Mouse (Mus musculus): ENCODE results near the gene Rad51ap1. TPM values are rescaled to one million over a fixed set of nuclear protein-coding genes. Genes with fewer than 3 reads are reported as not detected.

The Rad51ap1 gene
- polyA plus RNA-seq, 1 experiment: 10.5 TPM

DNA sequence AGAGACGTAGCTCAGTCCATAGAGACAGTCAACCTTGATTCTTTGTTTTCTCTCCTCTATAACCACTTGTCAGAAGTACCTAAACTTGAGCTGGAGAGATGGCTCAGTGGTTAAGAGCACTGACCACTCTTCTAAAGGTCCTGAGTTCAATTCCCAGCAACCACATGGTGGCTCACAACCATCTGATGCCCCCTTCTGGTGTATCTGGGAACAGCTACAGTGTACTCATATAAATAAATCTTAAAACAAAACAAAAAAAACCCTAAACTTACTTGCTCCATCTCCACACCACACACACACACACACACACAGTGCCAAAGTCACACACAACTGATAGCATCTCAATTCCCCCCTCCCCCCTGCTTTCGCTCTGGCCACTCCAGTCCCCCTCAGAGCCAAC, 1.3 kb downstream of the Rad51ap1 start:
- Histone ChIP-seq H3ac (ENCODE audit: control insufficient read depth, insufficient read length, low read depth) (no peak overlapping the region), H3K27me3 (ENCODE audit: control insufficient read depth, insufficient read depth, insufficient read length) (no peaks in the 10 kb centered on the region), H3K79me2 (ENCODE audit: control insufficient read depth, insufficient read depth) (peaks cover 33% of the 10 kb centered on the region), H3K79me3 (ENCODE audit: low read depth) (peaks cover 15% of the 10 kb centered on the region), H3K4me3 (ENCODE audit: insufficient read depth, poor library complexity, severe bottlenecking) (no peak overlapping the region), H3K36me3 (ENCODE audit: control insufficient read depth, insufficient read depth) (peaks cover 4% of the 10 kb centered on the region)
- TF ChIP-seq USF1 (IDR thresholded peaks at IDR 0.05; ENCODE audit: low read depth) (no peak), MYOD1 (IDR thresholded peaks at IDR 0.05; ENCODE audit: control insufficient read depth, insufficient read length, low read depth) (no peak), MYOG (IDR thresholded peaks at IDR 0.05; ENCODE audit: control insufficient read depth, extremely low read depth, insufficient read length) (no peak), CEBPB (IDR thresholded peaks at IDR 0.05; ENCODE audit: low read depth) (no peak), FOSL1 (IDR thresholded peaks at IDR 0.05; ENCODE audit: insufficient read depth, low read length, poor library complexity, severe bottlenecking) (no peak), CTCF (IDR thresholded peaks at IDR 0.05; ENCODE audit: control insufficient read depth, insufficient read depth, insufficient read length) (no peak)

DNA sequence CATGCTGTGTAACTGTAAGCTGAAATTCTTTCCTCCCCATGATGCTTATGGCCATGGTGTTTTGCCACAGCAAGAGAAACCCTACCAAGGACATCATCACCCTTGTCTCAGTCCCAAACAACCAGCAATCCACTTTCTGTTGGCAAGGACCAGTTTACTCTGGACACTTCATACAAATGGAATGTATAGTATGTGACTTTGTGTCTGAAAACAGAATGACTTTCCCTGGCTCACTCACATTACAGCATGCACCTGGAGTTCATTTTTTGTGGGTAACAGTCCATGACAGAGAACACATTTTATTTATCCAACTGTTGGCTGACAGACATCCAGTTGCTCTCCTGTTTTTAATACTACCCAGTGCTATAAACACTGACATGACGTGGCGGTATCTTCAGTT, 6.5 kb downstream of the Rad51ap1 start:
- H3K36me3 ChIP-seq (ENCODE audit: control insufficient read depth, insufficient read depth): peaks cover 13% of the 10 kb centered on the region
- H3ac ChIP-seq (ENCODE audit: control insufficient read depth, insufficient read length, low read depth): no peak overlapping the region
- H3K27me3 ChIP-seq (ENCODE audit: control insufficient read depth, insufficient read depth, insufficient read length): no peaks in the 10 kb centered on the region
- TF ChIP-seq MYOD1 (IDR thresholded peaks at IDR 0.05; ENCODE audit: control insufficient read depth, insufficient read length, low read depth): no peak
- no peak for TF ChIP-seq FOSL1 (IDR thresholded peaks at IDR 0.05; ENCODE audit: insufficient read depth, low read length, poor library complexity, severe bottlenecking)
- no peak for TF ChIP-seq CTCF (IDR thresholded peaks at IDR 0.05; ENCODE audit: control insufficient read depth, insufficient read depth, insufficient read length)
- TF ChIP-seq USF1 (IDR thresholded peaks at IDR 0.05; ENCODE audit: low read depth): no peak
- TF ChIP-seq CEBPB (IDR thresholded peaks at IDR 0.05; ENCODE audit: low read depth): no peak
- no peak for TF ChIP-seq MAX (IDR thresholded peaks at IDR 0.05)
- TF ChIP-seq MYOG (IDR thresholded peaks at IDR 0.05; ENCODE audit: control insufficient read depth, extremely low read depth, insufficient read length): no peak
- no peak overlapping the region for H3K4me3 ChIP-seq (ENCODE audit: insufficient read depth, poor library complexity, severe bottlenecking)
- peaks cover 15% of the 10 kb centered on the region for H3K79me3 ChIP-seq (ENCODE audit: low read depth)
- H3K79me2 ChIP-seq (ENCODE audit: control insufficient read depth, insufficient read depth): peaks cover 16% of the 10 kb centered on the region

DNA sequence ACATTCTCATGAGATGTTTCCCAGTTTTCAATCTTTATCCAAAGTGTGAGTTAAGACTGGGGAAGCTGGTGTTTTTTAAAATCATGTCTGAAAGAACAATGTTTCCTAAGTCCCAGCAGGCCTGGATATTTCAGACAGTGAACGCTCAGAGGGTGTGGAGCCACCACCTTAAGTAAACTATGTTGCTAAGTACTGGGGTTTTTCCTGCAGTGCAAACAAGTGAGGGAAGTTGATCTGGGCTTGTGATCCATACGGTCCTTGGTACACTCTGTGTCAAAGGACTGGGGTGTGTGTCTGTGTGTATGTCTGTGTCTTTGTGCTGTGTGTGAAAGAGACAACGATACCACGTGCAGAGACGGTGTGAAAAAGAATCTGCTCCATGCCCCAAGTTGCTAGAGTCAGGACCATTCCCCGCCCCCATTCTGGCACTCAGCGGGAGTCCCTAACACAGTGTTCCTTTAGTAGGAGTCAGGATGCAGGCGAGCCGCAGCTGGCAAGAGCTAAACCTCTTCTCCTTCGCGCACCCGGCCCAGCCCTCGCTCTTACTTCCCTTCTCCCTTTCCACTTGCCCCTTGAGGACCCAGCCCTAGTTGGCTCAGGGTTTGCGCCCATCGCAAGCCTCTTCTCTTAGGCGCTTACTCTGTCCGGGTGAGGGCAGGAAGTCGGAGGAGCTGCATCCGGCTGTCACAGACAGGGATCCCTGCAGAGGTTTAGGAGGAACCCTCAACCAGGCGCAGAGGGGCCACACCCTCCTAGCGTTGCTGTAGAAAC, 18.1 kb downstream of the Rad51ap1 start, which contains the start of gene Dyrk4:
Gene Dyrk4, minus strand, starts transcription at position 729 of the 771 bp plus-strand sequence.
- no peaks in the 10 kb centered on the region for H3K79me3 ChIP-seq (ENCODE audit: low read depth)
- no peak within 1 kb of the TSS for H3ac ChIP-seq (ENCODE audit: control insufficient read depth, insufficient read length, low read depth)
- no peak within 1 kb of the TSS for H3K4me3 ChIP-seq (ENCODE audit: insufficient read depth, poor library complexity, severe bottlenecking)
- no peaks in the 10 kb centered on the region for H3K27me3 ChIP-seq (ENCODE audit: control insufficient read depth, insufficient read depth, insufficient read length)
- TF ChIP-seq MYOD1 (IDR thresholded peaks at IDR 0.05; ENCODE audit: control insufficient read depth, insufficient read length, low read depth) (no peak), MYOG (IDR thresholded peaks at IDR 0.05; ENCODE audit: control insufficient read depth, extremely low read depth, insufficient read length) (no peak), CEBPB (IDR thresholded peaks at IDR 0.05; ENCODE audit: low read depth) (no peak)
- H3K79me2 ChIP-seq (ENCODE audit: control insufficient read depth, insufficient read depth): no peaks in the 10 kb centered on the region
- peaks cover 36% of the 10 kb centered on the region for H3K36me3 ChIP-seq (ENCODE audit: control insufficient read depth, insufficient read depth)

DNA sequence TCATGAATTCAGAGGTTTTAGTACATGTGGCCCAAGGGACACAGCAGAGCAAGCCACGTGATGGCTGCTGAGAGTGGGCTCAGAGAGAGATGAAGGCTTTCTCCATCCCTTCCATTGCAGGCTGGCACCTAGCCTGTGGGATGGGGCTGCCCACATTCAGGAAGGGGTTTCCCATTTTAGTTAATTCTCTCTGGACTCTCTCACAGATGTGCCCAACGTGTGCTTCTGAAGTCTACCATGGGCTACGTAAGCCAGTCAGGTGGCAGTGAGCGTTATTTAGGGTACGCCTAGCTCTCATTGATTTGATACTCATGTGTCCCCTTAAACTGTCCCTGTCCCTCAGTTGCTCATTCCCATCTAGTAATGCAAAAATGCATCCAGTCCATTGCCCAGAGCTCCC, 24.5 kb downstream of the Rad51ap1 start:
- no peaks in the 10 kb centered on the region for H3K36me3 ChIP-seq (ENCODE audit: control insufficient read depth, insufficient read depth)
- H3ac ChIP-seq (ENCODE audit: control insufficient read depth, insufficient read length, low read depth): no peak overlapping the region
- H3K4me3 ChIP-seq (ENCODE audit: insufficient read depth, poor library complexity, severe bottlenecking): no peak overlapping the region
- TF ChIP-seq CTCF (IDR thresholded peaks at IDR 0.05; ENCODE audit: control insufficient read depth, insufficient read depth, insufficient read length): no peak
- no peak for TF ChIP-seq MAX (IDR thresholded peaks at IDR 0.05)
- TF ChIP-seq MYOD1 (IDR thresholded peaks at IDR 0.05; ENCODE audit: control insufficient read depth, insufficient read length, low read depth): no peak
- no peak for TF ChIP-seq CEBPB (IDR thresholded peaks at IDR 0.05; ENCODE audit: low read depth)
- no peak for TF ChIP-seq USF1 (IDR thresholded peaks at IDR 0.05; ENCODE audit: low read depth)
- no peak for TF ChIP-seq FOSL1 (IDR thresholded peaks at IDR 0.05; ENCODE audit: insufficient read depth, low read length, poor library complexity, severe bottlenecking)
- TF ChIP-seq MYOG (IDR thresholded peaks at IDR 0.05; ENCODE audit: control insufficient read depth, extremely low read depth, insufficient read length): no peak
- peaks cover 4% of the 10 kb centered on the region for H3K27me3 ChIP-seq (ENCODE audit: control insufficient read depth, insufficient read depth, insufficient read length)
- no peaks in the 10 kb centered on the region for H3K79me3 ChIP-seq (ENCODE audit: low read depth)
- H3K79me2 ChIP-seq (ENCODE audit: control insufficient read depth, insufficient read depth): no peaks in the 10 kb centered on the region

DNA sequence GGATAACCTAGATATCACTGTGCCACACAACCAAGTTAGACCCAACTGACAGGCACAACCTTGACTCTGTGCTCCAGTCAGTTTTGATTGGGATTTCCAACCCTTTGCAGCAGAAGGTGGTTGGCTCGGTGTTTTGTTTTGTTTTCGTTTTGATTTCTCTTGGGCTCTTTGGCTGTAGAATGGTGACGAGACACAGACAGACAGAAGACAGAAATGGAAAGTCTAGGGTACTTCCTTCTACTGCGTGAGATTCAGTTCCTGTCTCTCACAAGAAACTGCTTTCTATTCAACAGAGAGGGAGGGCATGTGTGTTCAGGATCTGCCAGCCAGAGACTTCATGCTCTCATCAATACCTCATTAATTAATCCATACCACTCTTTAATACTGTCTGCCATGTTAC, 28.7 kb downstream of the Rad51ap1 start:
- TF ChIP-seq MYOD1 (IDR thresholded peaks at IDR 0.05; ENCODE audit: control insufficient read depth, insufficient read length, low read depth): no peak
- no peak for TF ChIP-seq CEBPB (IDR thresholded peaks at IDR 0.05; ENCODE audit: low read depth)
- no peak for TF ChIP-seq MYOG (IDR thresholded peaks at IDR 0.05; ENCODE audit: control insufficient read depth, extremely low read depth, insufficient read length)
- TF ChIP-seq USF1 (IDR thresholded peaks at IDR 0.05; ENCODE audit: low read depth): no peak
- TF ChIP-seq FOSL1 (IDR thresholded peaks at IDR 0.05; ENCODE audit: insufficient read depth, low read length, poor library complexity, severe bottlenecking): no peak
- no peak for TF ChIP-seq CTCF (IDR thresholded peaks at IDR 0.05; ENCODE audit: control insufficient read depth, insufficient read depth, insufficient read length)
- no peak for TF ChIP-seq MAX (IDR thresholded peaks at IDR 0.05)
- H3K79me3 ChIP-seq (ENCODE audit: low read depth): no peaks in the 10 kb centered on the region
- no peak overlapping the region for H3K4me3 ChIP-seq (ENCODE audit: insufficient read depth, poor library complexity, severe bottlenecking)
- H3K79me2 ChIP-seq (ENCODE audit: control insufficient read depth, insufficient read depth): no peaks in the 10 kb centered on the region
- H3K27me3 ChIP-seq (ENCODE audit: control insufficient read depth, insufficient read depth, insufficient read length): peaks cover 12% of the 10 kb centered on the region
- no peak overlapping the region for H3ac ChIP-seq (ENCODE audit: control insufficient read depth, insufficient read length, low read depth)
- no peaks in the 10 kb centered on the region for H3K36me3 ChIP-seq (ENCODE audit: control insufficient read depth, insufficient read depth)
